ENCODE assay signal across 1 mouse cellular context in the genomic region with DNA sequence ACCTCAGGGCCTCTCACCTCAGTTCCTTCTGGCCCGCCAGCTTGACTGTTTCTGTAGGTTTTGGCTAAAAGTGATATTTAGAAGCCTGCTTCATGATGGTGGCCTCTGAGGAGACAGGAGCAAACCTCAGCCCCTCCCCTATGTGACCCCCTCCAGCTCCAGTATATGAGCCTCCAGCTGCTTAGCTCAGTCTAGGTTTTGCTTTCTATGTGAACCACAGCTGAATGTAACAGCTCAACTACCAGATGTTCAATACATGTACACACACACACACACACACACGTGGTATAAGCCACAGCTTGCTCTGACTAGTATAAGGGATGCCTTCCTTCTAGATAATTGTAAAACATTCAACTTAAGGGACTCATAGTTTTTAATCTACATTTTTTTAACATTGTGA.
TF ChIP-seq lines count a peak whose summit lies in the region.

No protein-coding gene starts in this region.

TF ChIP-seq in C2C12, 6 proteins besides CTCF, POLR2A, EP300 and RAD21 (continued from another document):
- no peak for TF ChIP-seq FOSL1 (IDR thresholded peaks at IDR 0.05; ENCODE audit: insufficient read depth, low read length, poor library complexity, severe bottlenecking)
- TF ChIP-seq MYOG (IDR thresholded peaks at IDR 0.05; ENCODE audit: control insufficient read depth, extremely low read depth, insufficient read length) = no peak
- TF ChIP-seq USF1 (IDR thresholded peaks at IDR 0.05; ENCODE audit: low read depth) = peak; percentile 30
- no peak for TF ChIP-seq CEBPB (IDR thresholded peaks at IDR 0.05; ENCODE audit: low read depth)
